Mouse (Mus musculus): Measurements from ENCODE around the gene Fignl1. TPM values are rescaled to one million over a fixed set of nuclear protein-coding genes. Genes with fewer than 3 reads are reported as not detected.
A peak's percentile ranks its signal among the peaks of the same experiment; 100 is the strongest.

Fignl1 gene
- total and polyA plus RNA-seq, 3 experiments: 34.2 to 59.9 (median 51.2) TPM

GRCm38 (mm10) chr11:11837384-11837783, 28.6 kb upstream of the Fignl1 start:
- no peak overlapping the region for H3K9ac ChIP-seq (ENCODE audit: control insufficient read depth, low read depth, low read length, poor library complexity, severe bottlenecking)
- H3K4me1 ChIP-seq (ENCODE audit: control insufficient read depth in 1 of 2, insufficient read depth in 2 of 2, low read length in 2 of 2): peaks cover 18 to 35% of the 10 kb centered on the region in 2 experiments
- H3K9me3 ChIP-seq (replicated peaks; ENCODE audit: insufficient read depth, low read length): no peaks in the 10 kb centered on the region
- no peak for DNase-seq (ENCODE audit: low read depth, low spot score)
- no peak overlapping the region for H3K27ac ChIP-seq (ENCODE audit: control insufficient read depth, low read depth, low read length)
- H3K36me3 ChIP-seq (ENCODE audit: control insufficient read depth in 1 of 2, insufficient read depth in 2 of 2, low read length in 2 of 2): peaks cover 0 to 45% of the 10 kb centered on the region in 2 experiments; a peak in 2 of 4 replicates
- H3K27me3 ChIP-seq (ENCODE audit: control insufficient read depth in 1 of 2, insufficient read depth in 2 of 2, low read length in 2 of 2): peaks cover 1 to 9% of the 10 kb centered on the region in 2 experiments
- TF ChIP-seq ZC3H11A (IDR thresholded peaks at IDR 0.05; ENCODE audit: low read depth, low read length) (no peak), MAFK (IDR thresholded peaks at IDR 0.05; ENCODE audit: borderline replicate concordance, low read depth, low read length) (no peak), ZNF384 (IDR thresholded peaks at IDR 0.05; ENCODE audit: low read depth, low read length) (no peak), TBP (IDR thresholded peaks at IDR 0.05; ENCODE audit: low read depth, low read length) (no peak), USF2 (IDR thresholded peaks at IDR 0.05; ENCODE audit: borderline replicate concordance in 1 of 2, insufficient read depth in 1 of 2, low read depth in 1 of 2, low read length in 2 of 2) (no peak), MYC (IDR thresholded peaks at IDR 0.05; ENCODE audit: low read depth, low read length) (no peak), CHD1 (IDR thresholded peaks at IDR 0.05; ENCODE audit: low read depth, low read length) (no peak), TCF12 (IDR thresholded peaks at IDR 0.05; ENCODE audit: low read depth, low read length) (no peak), ETS1 (IDR thresholded peaks at IDR 0.05; ENCODE audit: low read depth, low read length) (no peak), MAX (IDR thresholded peaks at IDR 0.05; ENCODE audit: low read length) (no peak)
- H3K79me2 ChIP-seq (ENCODE audit: control insufficient read depth, insufficient read depth, low read length, poor library complexity): no peaks in the 10 kb centered on the region
- H3K4me3 ChIP-seq (ENCODE audit: control insufficient read depth in 1 of 2, insufficient read depth in 1 of 2, low read depth in 2 of 2, low read length in 2 of 2): no peak overlapping the region

- peaks cover 0 to 43% of the 10 kb centered on the region in 2 experiments; a peak in 2 of 4 replicates for H3K36me3 ChIP-seq (ENCODE audit: control insufficient read depth in 1 of 2, insufficient read depth in 2 of 2, low read length in 2 of 2)
- H3K9ac ChIP-seq (ENCODE audit: control insufficient read depth, low read depth, low read length, poor library complexity, severe bottlenecking): peak overlapping the region; percentile 15; the same call in 1 of the 2 replicates
- H3K27ac ChIP-seq (ENCODE audit: control insufficient read depth, low read depth, low read length): peak overlapping the region; percentile 48
- no peaks in the 10 kb centered on the region for H3K9me3 ChIP-seq (replicated peaks; ENCODE audit: insufficient read depth, low read length)
- peak; percentile 94 for DNase-seq (ENCODE audit: low read depth, low spot score)
- peak overlapping the region; percentile 31 to 32; a peak in 3 of 4 replicates for H3K4me3 ChIP-seq (ENCODE audit: control insufficient read depth in 1 of 2, insufficient read depth in 1 of 2, low read depth in 2 of 2, low read length in 2 of 2)
- peaks cover 18 to 39% of the 10 kb centered on the region in 2 experiments for H3K4me1 ChIP-seq (ENCODE audit: control insufficient read depth in 1 of 2, insufficient read depth in 2 of 2, low read length in 2 of 2)
- H3K27me3 ChIP-seq (ENCODE audit: control insufficient read depth in 1 of 2, insufficient read depth in 2 of 2, low read length in 2 of 2): peaks cover 3 to 13% of the 10 kb centered on the region in 2 experiments; a peak in 3 of 4 replicates
- H3K79me2 ChIP-seq (ENCODE audit: control insufficient read depth, insufficient read depth, low read length, poor library complexity): no peaks in the 10 kb centered on the region
- TF ChIP-seq EP300 (IDR thresholded peaks at IDR 0.05; ENCODE audit: low read depth in 1 of 2, low read length in 2 of 2) (peak; percentile 98), CHD2 (IDR thresholded peaks at IDR 0.05; ENCODE audit: low read length) (no peak), UBTF (IDR thresholded peaks at IDR 0.05; ENCODE audit: borderline replicate concordance, insufficient read depth, low read depth, low read length) (no peak), POLR2AphosphoS5 (IDR thresholded peaks at IDR 0.05; ENCODE audit: borderline replicate concordance, low read depth, low read length) (no peak), MEF2A (IDR thresholded peaks at IDR 0.05; ENCODE audit: extremely low read depth, insufficient replicate concordance, low read depth, low read length, poor library complexity, severe bottlenecking) (peak; percentile 33; the same call in 1 of the 2 replicates), USF1 (IDR thresholded peaks at IDR 0.05; ENCODE audit: low read depth, low read length) (no peak), RCOR1 (IDR thresholded peaks at IDR 0.05; ENCODE audit: low read depth, low read length) (peak; percentile 100), ELF1 (IDR thresholded peaks at IDR 0.05; ENCODE audit: low read depth, low read length) (no peak), KAT2A (conservative IDR thresholded peaks at IDR 0.05; ENCODE audit: low read depth, low read length) (no peak; the same call in 1 of the 2 replicates), NELFE (IDR thresholded peaks at IDR 0.05; ENCODE audit: low read depth, low read length) (0 out of 2 replicates have a peak, but pooled peaks have one; percentile 13), MYC (IDR thresholded peaks at IDR 0.05; ENCODE audit: low read depth, low read length) (peak; percentile 36; the same call in 1 of the 2 replicates), SMC3 (IDR thresholded peaks at IDR 0.05; ENCODE audit: low read depth, low read length) (0 out of 2 replicates have a peak, but pooled peaks have one; percentile 12), HCFC1 (IDR thresholded peaks at IDR 0.05; ENCODE audit: low read depth, low read length) (peak; percentile 53; the same call in 1 of the 2 replicates), ZMIZ1 (IDR thresholded peaks at IDR 0.05; ENCODE audit: low read depth, low read length) (no peak), NRF1 (IDR thresholded peaks at IDR 0.05; ENCODE audit: insufficient read depth, low read depth, low read length, poor library complexity, severe bottlenecking) (no peak), RAD21 (IDR thresholded peaks at IDR 0.05; ENCODE audit: low read depth, low read length) (no peak), MAX (IDR thresholded peaks at IDR 0.05; ENCODE audit: low read length) (peak; percentile 49), GATA1 (IDR thresholded peaks at IDR 0.05; ENCODE audit: low read depth, low read length) (peak; percentile 99), SIN3A (IDR thresholded peaks at IDR 0.05; ENCODE audit: low read length) (peak; percentile 76), BHLHE40 (IDR thresholded peaks at IDR 0.05; ENCODE audit: borderline replicate concordance, low read depth, low read length) (peak; percentile 91), POLR2A (IDR thresholded peaks at IDR 0.05; ENCODE audit: control insufficient read depth in 1 of 2, insufficient read depth in 1 of 2, low read depth in 1 of 2, low read length in 2 of 2, poor library complexity in 1 of 2) (no peak)
Observed at GRCm38 (mm10) chr11:11836713-11837370, 28.1 kb upstream of the Fignl1 start.
